Mouse (Mus musculus): Measurements from ENCODE around the gene Wwc2.

Wwc2 gene

DNA sequence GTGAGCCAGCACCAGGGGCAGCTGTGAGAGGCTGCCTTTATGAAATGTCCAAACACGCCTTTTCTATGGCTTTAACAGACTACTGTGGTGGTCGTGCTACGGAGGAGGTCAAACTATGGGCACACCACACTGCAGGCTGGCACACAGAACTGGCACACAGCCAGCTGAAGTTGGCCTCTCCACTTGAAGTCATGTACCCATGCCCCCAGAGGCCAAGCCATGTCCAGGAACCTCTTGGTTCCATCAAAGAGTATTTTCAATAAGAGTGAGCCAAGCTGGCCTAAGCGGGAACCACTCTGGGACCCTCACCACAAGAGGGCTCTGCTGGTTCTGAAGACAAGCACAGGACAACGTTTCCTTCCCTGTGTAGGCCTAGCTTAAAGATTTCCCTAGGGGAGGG lies 49.7 kb downstream of the Wwc2 start:
- DNase-seq (ENCODE audit: extremely low read depth, insufficient read length, low spot score): no peak

DNA sequence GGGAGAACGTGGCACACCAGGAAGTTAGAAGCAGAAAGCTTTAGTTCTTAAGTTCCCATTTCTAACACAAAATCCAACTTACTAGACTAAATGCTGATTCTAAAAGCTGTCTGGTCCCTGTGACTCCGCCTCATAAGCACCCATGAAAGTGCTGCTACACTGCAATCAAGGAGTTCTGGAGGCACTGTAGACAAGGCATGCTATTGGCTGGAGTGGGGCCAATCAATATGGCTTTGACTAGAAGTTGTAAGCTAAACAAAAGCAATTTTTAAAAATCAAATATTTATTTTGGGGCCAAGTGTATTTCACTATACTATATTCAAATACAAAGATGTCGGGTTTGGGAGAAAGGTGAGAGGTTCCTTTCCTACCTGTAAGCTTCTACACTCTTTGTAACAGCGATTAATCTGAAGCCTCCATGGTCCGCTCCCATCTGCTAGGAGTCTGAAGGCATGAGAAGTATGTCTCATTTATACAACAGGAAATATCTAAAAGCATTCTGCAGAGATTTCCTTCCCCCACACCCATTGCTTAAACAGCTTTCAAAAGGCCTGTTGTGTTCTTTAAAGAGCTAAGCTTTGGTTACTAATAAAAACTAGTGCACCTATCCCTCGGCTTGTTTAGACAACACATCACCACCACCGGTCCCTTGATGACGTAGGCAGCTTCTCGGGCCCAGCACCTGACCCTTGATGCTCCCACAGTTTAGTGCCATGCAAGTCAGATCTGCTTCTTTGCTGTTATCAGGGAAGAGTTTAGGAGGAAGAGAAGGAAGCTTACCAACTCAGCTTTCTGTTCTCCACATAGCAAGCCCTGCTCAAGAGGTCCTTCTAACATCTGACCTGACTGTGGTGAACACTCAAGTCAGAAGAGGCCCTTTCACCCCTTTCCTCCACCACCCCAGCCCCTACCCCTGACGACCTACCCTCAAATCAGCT lies 50.5 kb downstream of the Wwc2 start:
- DNase-seq (ENCODE audit: extremely low read depth, insufficient read length, low spot score): no peak

DNA sequence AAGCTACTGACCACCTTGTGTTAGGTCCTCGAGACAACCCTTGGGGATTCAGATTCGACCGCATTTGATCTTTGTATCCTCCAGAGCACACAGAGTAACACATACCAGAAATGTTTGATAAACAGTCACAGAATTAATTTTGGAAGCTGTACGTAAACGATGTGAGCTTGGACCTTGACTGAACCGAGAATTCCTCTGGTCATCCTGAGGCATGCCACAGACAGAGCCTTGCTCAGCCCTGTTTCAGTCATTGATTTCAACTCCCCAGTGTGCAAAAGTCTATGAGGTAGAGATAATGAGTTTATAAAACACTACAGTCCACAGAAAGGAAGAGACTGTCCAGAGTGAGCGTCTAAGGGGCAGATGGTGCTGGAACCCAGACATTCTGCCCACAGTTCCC lies 51.5 kb downstream of the Wwc2 start:
- DNase-seq (ENCODE audit: extremely low read depth, insufficient read length, low spot score): no peak

DNA sequence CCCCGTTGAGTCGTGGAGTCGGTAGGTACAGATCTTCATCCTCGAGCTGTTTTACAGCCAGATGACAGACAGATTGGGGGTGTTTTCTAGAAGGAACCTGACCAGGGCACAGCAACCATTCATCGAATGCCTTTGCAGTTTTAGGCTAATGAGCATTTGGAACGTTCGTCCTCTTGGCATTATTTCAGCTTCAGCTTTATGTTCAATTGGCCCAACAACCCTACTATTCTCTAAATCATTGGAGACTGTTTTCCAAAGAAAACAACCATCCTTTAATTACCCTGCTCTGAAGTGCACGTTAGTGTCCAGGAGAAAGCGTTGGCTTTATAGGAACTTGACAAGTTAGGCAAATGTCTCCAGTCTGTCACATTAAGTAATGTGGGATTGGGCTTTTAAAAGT lies 54.3 kb downstream of the Wwc2 start:
- DNase-seq (ENCODE audit: extremely low read depth, insufficient read length, low spot score): no peak

DNA sequence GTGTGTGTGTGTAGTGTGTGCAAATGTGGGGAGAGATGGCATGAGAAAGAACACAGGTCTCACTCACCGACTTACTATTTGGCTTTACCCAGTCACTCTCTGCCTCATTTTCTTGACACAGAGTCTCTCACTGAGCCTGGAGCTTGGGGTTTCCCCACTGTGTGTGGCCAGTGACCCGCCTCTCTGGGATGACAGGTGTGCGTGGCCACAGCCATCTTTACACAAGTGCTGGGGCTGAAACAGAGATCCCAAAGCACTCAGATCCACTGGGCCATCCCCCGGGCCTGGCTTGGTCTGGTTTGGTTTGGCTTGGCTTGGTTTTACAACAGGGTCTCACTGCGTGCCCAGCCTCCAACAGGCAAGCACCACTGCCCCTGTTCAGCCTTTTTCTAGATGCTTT lies 55.3 kb downstream of the Wwc2 start:
- no peak for DNase-seq (ENCODE audit: extremely low read depth, insufficient read length, low spot score)

DNA sequence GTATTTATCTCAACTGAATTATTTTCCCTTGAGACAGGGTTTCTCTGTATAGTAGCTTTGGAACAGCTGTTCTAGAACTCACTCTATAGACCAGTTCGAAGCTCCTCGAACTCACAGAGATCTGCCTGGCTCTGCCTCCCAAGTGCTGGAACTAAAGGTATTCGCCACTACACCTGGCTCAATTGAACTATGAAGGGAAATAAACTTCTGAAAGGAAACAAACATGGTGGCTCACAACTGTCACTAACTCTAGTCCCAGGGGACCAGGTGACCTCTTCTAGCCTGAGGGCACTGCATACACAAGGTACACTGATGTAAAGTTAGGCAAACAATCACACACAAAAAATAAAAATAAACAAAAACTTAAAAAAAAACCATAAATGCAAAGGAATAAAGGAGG lies 57.6 kb downstream of the Wwc2 start:
- DNase-seq (ENCODE audit: extremely low read depth, insufficient read length, low spot score): no peak

DNA sequence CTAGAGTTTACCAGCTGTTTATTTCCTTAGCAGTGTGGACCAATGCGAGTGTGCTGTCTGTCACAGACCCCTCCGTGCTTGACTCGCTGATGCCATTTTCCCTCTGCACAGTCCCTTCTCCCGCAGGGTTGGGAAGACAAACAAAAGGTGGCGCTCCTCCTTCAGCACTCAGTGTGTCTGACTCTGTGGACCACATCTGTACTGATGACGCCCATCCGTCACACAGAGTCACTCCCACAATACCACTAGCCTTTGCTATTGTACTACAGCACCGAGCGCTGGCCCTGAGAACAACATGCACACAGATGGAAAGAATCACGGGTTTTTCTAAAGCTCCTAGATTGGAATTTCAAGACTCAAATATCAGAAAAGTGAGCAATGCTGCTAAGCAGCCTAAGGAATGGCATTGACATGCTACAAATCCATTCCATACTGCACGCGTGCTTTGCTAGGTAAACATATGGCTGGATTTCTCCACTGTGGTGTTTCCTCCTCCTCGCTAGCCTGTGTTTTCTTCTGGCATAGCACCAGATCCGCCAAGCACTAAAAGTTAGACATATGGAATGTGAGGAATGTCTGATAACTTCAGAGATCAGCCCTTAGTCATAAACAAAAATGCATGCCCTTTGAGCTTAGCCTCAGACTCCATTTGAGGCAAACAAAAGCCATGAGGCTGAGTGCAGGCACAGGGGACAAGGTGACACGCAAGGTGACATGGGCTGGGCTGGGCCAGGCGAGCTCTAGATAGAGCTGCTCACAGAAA lies 58.5 kb downstream of the Wwc2 start:
- DNase-seq (ENCODE audit: extremely low read depth, insufficient read length, low spot score): peak; percentile 52

DNA sequence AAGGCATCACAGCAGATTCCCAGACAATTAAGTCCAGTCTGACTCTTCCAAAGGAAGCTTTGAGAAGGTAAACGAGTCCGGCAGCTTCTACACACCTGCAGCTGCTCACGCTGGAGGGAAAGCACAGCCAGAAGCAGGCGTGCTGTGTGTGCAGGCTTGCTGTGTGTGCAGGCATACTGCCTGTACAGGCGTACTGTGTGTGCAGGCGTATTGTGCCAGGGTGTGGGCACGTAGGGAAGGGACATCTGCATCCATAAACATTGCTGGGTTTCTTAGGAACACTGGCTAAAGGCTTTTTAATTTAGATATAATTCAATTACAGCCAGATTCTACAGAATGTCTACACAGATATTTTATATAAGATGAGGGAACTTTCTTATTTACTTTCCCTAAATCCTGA lies 59.4 kb downstream of the Wwc2 start:
- no peak for DNase-seq (ENCODE audit: extremely low read depth, insufficient read length, low spot score)

DNA sequence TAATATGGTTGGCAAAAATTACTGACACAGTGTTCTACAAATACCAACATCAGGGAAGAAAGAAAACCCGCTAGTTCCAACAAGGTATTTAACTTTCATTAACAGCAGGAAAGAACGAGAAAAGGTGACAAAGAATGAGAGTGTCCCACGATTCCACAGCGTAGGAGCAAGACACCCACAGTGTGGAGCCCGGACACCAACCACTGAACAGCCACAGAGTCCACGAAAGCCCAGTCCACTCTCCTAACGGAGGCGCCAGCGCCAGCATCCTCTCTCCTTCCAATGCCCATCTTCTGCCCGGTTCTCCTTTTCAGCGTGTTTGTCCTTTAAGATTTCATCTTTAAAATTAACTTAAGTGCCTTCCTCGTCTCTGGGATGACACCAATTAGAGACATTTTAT lies 61.1 kb downstream of the Wwc2 start:
- DNase-seq (ENCODE audit: extremely low read depth, insufficient read length, low spot score): no peak

DNA sequence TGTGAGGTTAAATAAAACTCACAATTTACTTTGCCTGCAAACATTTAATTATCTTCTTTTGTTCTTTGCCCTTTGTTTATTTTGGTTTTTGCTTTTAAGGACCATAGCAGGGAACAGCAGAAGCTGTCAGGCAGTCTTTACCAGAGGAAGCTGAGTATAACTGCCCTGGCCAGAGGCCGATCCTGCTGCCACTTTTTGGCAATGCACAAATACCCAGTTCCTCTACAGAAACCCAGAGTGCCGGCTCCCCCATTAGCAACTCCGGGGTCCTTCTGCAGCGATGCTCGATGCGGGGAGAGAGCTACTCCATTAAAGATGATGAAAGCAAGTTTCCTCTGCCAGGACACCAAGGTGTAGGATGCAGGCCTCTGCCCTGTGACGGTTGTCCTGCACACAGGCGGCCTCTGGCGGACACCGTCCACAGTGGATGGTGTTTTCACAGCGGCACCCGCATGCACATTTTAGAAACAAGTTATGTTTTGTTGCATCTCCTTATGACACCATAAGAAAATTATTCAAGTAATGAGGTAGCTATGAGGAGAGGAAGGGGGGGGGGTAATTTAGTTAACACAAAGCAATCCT lies 62.0 kb downstream of the Wwc2 start:
- DNase-seq (ENCODE audit: extremely low read depth, insufficient read length, low spot score): no peak

DNA sequence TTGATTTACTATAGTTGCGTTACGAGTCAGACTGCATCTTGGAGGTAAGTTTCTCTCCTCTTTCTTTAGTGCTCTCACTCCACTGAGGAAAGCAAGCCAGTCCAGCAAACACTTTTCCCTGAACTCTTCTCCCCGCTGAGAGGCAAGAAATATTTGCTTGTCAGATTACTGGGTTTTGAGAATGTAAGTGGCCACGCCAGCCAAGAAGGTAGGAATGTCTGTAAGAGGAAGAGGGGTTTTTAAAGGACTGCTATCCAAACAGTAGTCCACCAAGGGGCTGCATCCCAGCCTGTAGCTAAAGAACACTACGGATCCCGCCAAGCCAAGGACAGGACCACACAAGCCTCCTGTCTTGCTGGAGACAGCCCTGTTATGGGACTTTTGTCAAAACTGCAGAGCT lies 65.8 kb downstream of the Wwc2 start:
- DNase-seq (ENCODE audit: extremely low read depth, insufficient read length, low spot score): no peak

DNA sequence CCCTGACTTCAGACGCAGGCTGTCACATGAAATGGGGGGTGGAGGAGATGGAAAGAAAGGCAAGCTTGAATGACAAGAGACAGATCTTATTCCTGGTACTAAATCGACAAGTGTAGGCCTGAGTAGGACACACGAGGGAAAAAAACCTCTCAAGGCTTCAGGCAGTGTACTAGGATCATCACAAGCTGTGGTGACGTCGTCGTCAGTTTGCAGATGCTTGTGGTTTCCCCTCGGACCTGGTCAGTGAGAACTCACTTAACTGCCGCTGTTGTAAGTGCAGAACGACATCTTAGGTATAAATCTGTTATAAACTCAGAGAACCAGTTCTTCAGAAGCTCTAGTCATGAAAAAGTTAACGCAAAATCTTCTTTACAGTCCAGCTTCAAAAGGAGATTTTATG lies 67.9 kb downstream of the Wwc2 start:
- DNase-seq (ENCODE audit: extremely low read depth, insufficient read length, low spot score): no peak

DNA sequence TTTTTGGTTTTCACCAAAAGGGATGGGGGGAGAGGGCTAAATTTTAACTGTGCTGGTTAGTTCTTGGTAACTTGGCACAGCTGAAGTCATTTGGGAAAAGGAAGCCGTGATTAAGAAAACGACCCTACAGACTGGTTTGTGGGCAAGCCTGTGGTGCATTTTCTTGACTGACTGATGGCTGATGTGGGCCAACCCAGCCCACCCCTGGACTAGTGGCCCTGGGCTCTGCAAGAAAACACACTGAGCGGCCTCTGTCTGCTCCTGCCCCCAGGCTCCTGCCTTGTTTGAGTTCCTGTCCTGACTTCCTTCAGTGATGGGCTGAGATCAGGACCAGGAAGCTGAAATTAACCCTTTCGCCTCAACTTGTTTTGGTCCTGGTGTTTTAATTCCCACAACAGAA lies 68.7 kb downstream of the Wwc2 start:
- DNase-seq (ENCODE audit: extremely low read depth, insufficient read length, low spot score): no peak

DNA sequence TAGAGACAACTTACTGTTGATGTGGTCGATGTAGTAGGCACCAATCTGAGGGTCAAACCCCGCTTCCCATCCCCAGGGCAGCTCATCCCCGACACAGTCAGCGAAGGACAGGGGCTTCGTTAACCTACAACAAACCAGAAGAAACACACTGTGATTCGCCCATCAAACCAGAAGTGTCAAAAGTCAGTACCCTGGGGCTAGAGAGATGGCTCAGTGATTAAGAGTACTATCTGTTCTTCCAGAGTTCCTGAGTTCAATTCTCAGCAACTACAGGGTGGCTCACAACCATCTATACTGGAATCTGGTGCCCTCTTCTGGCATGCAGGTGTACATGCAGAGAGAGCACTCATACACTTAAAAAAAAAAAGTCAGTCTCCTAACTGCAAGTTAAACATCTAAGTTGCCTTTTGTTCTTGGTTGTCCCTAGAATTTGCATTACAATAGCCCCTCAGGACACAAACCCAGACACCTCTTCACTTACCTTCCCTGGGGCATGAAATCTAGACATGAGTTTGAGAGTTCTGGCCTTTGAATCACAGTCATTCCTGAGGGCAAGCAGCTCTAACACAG lies 70.1 kb downstream of the Wwc2 start:
- no peak for DNase-seq (ENCODE audit: extremely low read depth, insufficient read length, low spot score)

DNA sequence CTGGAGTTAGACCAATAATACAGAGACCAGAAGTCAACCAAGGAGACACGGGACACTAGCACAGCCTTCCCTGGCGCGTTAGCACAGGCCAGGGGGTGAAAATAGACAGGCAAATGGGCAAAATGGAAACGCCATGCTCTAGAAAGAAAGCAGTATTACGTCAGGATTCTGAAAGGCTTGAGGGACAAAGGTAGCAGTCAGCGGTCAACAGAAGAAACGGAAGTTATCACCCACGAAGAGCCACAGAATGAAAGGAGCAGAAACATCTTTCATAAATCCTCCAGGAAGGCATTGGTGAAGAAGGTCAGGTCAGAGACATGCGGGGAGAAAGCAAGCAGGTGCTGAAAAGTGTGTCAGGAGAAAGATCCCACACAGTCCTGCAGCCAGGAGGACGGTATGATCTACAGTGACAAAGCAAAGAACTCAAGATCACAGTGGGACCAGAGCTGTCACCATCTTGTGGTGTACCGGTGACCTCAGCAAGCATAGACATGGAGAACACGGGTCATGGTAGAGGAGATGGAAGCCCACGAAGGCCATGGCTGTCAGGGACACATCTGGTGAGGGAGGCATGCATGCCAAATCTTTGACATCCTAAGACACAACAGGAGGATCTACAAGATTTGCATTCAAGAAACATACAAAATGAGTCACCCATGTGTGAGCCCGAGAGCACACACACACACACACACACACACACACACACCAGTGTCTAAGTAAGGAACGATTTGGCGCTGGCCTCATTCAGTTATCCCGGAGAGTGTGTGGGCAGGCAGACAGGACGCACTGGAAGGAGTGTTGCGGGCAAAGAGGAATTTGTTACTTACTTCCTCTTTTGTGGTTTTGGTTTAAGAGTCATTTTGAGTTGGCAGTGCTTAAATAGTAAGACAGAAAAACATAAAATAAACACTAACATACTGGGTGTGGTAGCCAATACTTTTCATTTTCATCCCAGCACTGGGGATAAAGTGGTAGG lies 73.4 kb downstream of the Wwc2 start:
- peak; percentile 81 for DNase-seq (ENCODE audit: extremely low read depth, insufficient read length, low spot score)

DNA sequence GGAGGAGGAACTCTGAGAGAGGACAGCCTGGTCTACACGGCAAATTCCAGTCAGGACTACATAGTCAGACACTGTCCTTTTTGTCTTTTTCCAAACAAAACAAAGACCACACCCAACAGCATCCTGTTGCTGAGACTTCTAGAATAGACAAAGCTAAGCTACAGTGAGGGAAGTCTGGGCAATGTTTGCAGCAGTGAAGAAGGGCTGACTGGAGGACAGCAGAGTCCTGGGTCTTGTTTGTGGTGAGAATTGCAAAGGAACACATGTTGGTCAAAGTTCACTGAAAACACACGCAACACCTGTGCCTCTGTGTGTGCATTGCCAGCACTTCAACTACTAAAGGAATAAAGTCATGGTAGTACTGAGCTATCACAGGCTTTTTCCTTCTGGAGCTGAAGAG lies 75.2 kb downstream of the Wwc2 start:
- no peak for DNase-seq (ENCODE audit: extremely low read depth, insufficient read length, low spot score)

DNA sequence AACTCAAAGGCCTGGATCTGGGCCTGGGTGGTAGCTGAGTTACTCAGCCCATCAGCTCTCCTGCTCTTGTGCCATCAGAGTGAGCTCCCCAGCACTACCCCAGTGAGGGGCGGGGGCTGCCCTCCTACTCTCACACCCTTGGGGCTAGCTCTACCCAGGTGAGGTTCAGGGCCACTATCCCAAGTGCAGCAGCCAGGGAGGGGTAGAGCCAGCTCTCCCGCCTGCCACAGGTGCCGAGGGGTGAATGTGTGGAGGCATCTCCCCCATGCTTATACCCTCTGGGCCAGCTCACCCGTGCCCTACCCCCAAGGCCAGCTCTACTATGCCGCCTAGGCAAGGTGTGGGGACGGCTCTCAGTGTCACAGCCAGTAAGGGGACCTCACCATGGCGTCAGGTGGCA lies 75.8 kb downstream of the Wwc2 start:
- DNase-seq (ENCODE audit: extremely low read depth, insufficient read length, low spot score): no peak

DNA sequence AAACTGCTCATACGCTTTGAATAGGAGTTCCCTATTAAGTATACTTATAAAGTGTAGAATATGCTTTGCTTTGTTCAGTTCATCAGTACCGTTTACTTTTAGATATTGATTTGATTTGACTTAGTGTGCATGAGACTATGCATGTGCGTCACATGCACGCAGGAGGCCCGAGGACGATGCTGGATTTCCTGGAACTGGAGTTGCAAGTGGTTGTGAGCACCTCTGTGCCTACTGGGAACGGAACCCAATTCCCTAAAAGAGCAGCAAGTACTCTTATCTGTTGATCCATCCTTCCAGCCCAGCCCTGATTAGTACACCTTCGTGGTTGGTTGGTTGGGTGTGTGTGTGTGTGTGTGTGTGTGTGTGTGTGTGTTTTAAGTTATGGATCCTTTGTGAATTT lies 76.6 kb downstream of the Wwc2 start:
- no peak for DNase-seq (ENCODE audit: extremely low read depth, insufficient read length, low spot score)

DNA sequence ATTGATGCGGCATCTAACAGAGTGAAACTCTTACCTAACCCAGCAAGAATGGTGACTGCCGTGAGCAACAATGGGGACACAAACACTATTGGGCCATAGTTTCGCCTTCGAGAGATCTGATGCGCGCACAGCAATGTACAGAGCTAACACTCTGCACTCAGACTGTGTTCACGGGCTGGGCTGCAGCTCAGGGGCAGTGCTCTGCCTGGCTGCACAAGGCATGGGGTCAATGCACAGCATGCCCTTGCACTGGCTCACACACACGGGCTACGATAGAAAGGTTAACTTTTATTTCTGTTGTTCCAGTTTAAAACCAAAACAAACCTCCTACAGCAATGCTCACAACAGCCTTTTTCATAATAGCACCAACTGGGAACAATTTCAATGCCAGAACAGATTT lies 77.1 kb downstream of the Wwc2 start:
- no peak for DNase-seq (ENCODE audit: extremely low read depth, insufficient read length, low spot score)

DNA sequence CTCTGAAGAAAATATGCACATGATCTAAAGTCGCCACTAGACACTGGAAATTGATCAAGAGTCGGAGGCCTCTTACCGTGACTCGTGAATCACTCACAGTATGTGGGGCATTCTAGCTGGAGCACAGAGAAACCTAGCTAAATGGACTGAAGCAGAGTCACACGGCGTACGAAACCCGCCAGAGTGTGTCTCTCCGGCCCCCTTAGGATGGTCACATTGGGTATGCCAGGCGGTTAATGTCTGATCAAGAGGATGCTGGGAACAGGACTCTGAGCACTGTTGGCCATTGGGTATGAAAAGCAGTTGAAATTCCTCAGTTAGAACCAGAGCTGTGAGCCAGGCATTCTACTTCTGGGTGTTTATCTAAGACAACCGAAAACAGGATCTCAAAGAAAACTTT lies 81.0 kb downstream of the Wwc2 start:
- DNase-seq (ENCODE audit: extremely low read depth, insufficient read length, low spot score): no peak

All from 3134 (cell line).